Comparison of ENCODE assay signal across 9 mouse cellular contexts in the genomic region with DNA sequence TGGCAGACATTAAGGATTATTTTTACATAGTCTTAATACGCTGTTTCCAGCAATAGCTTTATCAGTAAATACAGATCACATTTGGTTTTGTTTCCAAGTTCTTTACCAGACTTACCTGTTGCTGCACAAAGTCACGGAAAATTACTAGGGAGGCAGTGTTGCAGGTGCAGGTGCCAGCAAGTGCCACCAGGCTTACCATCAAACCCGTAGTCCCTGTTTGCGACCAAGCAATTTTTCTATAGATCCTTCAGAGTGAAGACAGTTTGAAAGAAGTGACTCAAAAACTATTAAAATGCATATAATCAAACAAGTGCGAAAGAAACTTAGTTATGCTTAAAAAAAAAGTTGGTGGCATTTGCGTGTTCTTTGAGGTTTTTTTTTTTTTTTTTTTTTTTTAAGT. TPM values are rescaled to one million over a fixed set of nuclear protein-coding genes. Genes with fewer than 3 reads are reported as not detected.
A peak's percentile ranks its signal among the peaks of the same experiment; 100 is the strongest.
DNase-seq lines count a peak whose midpoint lies in the region; ATAC-seq and TF ChIP-seq lines count a peak whose summit lies in the region.
"Had no signal": no experiment of that assay in that cellular context is flagged by ENCODE, and none has a peak within 500 bp of the region (broad histone marks: within the 10 kb centered on the region; RNA-seq: fewer than 3 reads in every experiment).

No protein-coding gene starts in this region.

- H3K4me3 ChIP-seq in liver, adult 2 months (ENCODE audit: insufficient read depth, low read depth, low read length), result no peak overlapping the region
- H3K4me3 ChIP-seq in brown adipose tissue, adult 24 weeks (ENCODE audit: insufficient read depth, low read depth, low read length), result peak overlapping the region; percentile 81; the same call in 1 of the 2 replicates
- no peak overlapping the region for H3K4me3 ChIP-seq in intestine, embryonic 14.5 days (ENCODE audit: low read depth, low read length)
- H3K4me3 ChIP-seq in myocyte, result peak overlapping the region; percentile 25

- H3K4me1 ChIP-seq in liver, adult 2 months (ENCODE audit: control insufficient read depth, insufficient read depth, low read length), result peaks cover 8% of the 10 kb centered on the region
- H3K4me1 ChIP-seq in brown adipose tissue, adult 24 weeks (ENCODE audit: control insufficient read depth, insufficient read depth, insufficient read length, low read length), result peaks cover 9% of the 10 kb centered on the region; the same call in 1 of the 2 replicates
- no peaks in the 10 kb centered on the region for H3K4me1 ChIP-seq in intestine, embryonic 14.5 days (replicated peaks; ENCODE audit: control insufficient read depth, insufficient read depth, low read length)

- H3K9ac ChIP-seq in liver, adult 2 months (ENCODE audit: low read depth, low read length), result no peak overlapping the region
- no peak overlapping the region for H3K9ac ChIP-seq in intestine, embryonic 14.5 days (ENCODE audit: low read length)

- H3K27me3 ChIP-seq in liver, adult 2 months (ENCODE audit: control insufficient read depth, insufficient read depth, low read length), result no peaks in the 10 kb centered on the region
- H3K27me3 ChIP-seq in intestine, embryonic 14.5 days (replicated peaks; ENCODE audit: control insufficient read depth, insufficient read depth, low read length), result peaks cover 15% of the 10 kb centered on the region; the same call in 1 of the 2 replicates
- no peaks in the 10 kb centered on the region for H3K27me3 ChIP-seq in myocyte (ENCODE audit: control insufficient read depth, insufficient read depth, insufficient read length)

- H3K79me2 ChIP-seq in liver, adult 2 months (ENCODE audit: control insufficient read depth, insufficient read depth, low read length), result peaks cover 14% of the 10 kb centered on the region; the same call in 1 of the 2 replicates
- H3K79me2 ChIP-seq in myocyte (ENCODE audit: control insufficient read depth, insufficient read depth), result no peaks in the 10 kb centered on the region

- TF ChIP-seq CTCF in liver, adult 2 months (IDR thresholded peaks at IDR 0.05; ENCODE audit: low read depth, low read length), result peak; percentile 49

- no peak for ATAC-seq in intestine, embryonic 14.5 days (replicated peaks; ENCODE audit: low FRiP score, low TSS enrichment, low read depth)

- DNase-seq in liver, adult 2 months (ENCODE audit: extremely low read depth, low read depth, low spot score), result no peak
- DNase-seq in liver, result no peak
- DNase-seq in intestine, embryonic 14.5 days (ENCODE audit: low spot score), result no peak
- DNase-seq in B cell, adult 2 months, result no peak
- no peak for DNase-seq in ovary, adult 18-20 months (ENCODE audit: low spot score)

- peak overlapping the region; percentile 76 for H3K4me2 ChIP-seq in intestine, embryonic 14.5 days (ENCODE audit: low read length)
- peak overlapping the region; percentile 75 for H3K4me2 ChIP-seq in myocyte (ENCODE audit: low read depth)

- H3K9me3 ChIP-seq in intestine, embryonic 14.5 days (ENCODE audit: control insufficient read depth, low read length), result no peaks in the 10 kb centered on the region
- H3K9me3 ChIP-seq: hindbrain, embryonic 15.5 days; neural tube, embryonic 12.5 days had no signal

- 38% methylated on average over 6 of the region's 6 CpGs for WGBS in liver, adult 2 months
- WGBS in intestine, embryonic 14.5 days, result 56% methylated on average over 6 of the region's 6 CpGs

- TF ChIP-seq POLR2A in liver, adult 2 months (IDR thresholded peaks at IDR 0.05; ENCODE audit: extremely low read depth, insufficient read depth, low read length), result no peak
- TF ChIP-seq POLR2A in myocyte (IDR thresholded peaks at IDR 0.05; ENCODE audit: insufficient read length, low read depth), result no peak

- H3ac ChIP-seq in myocyte (ENCODE audit: control insufficient read depth, insufficient read length), result no peak overlapping the region

- no peak overlapping the region for H3K27ac ChIP-seq in liver, adult 2 months (replicated peaks; ENCODE audit: insufficient read depth, low read depth, low read length)
- H3K27ac ChIP-seq in brown adipose tissue, adult 24 weeks (replicated peaks; ENCODE audit: low read depth, low read length), result peak overlapping the region; percentile 71; the same call in 1 of the 2 replicates
- no peak overlapping the region for H3K27ac ChIP-seq in intestine, embryonic 14.5 days (ENCODE audit: low read depth)
- H3K27ac ChIP-seq: hindbrain, embryonic 15.5 days; neural tube, embryonic 12.5 days had no signal

- H3K36me3 ChIP-seq in liver, adult 2 months (ENCODE audit: control insufficient read depth, insufficient read depth, low read length), result no peaks in the 10 kb centered on the region
- no peaks in the 10 kb centered on the region for H3K36me3 ChIP-seq in intestine, embryonic 14.5 days (ENCODE audit: control insufficient read depth, insufficient read depth, low read length)
- H3K36me3 ChIP-seq in myocyte (ENCODE audit: control insufficient read depth, insufficient read depth), result no peaks in the 10 kb centered on the region
- H3K36me3 ChIP-seq: hindbrain, embryonic 15.5 days; neural tube, embryonic 12.5 days had no signal

TF ChIP-seq in myocyte, 11 proteins besides CTCF, POLR2A, EP300 and RAD21:
- no peak for TF ChIP-seq TCF12 (IDR thresholded peaks at IDR 0.05; ENCODE audit: insufficient read depth, poor library complexity, severe bottlenecking)
- TF ChIP-seq MYOG (IDR thresholded peaks at IDR 0.05; ENCODE audit: control insufficient read depth in 1 of 3, insufficient read depth in 1 of 3, insufficient read length in 2 of 3, low read depth in 2 of 3), result no peak
- no peak for TF ChIP-seq CEBPB (IDR thresholded peaks at IDR 0.05; ENCODE audit: insufficient read depth, poor library complexity, severe bottlenecking)
- TF ChIP-seq E2F4 (IDR thresholded peaks at IDR 0.05; ENCODE audit: insufficient read depth), result no peak
- TF ChIP-seq MYOD1 (IDR thresholded peaks at IDR 0.05; ENCODE audit: control insufficient read depth in 1 of 3, insufficient read length in 2 of 3, low read depth in 2 of 3), result no peak
- TF ChIP-seq TCF3 (IDR thresholded peaks at IDR 0.05; ENCODE audit: insufficient read length, low read depth), result no peak
- no peak for TF ChIP-seq POLR2AphosphoS2 (IDR thresholded peaks at IDR 0.05; ENCODE audit: insufficient read length, low read depth)

RNA-seq across cellular contexts. Expression of gene Sqor, which starts 0.5 kb away (rescaled TPM):
- 332 and 378 TPM in 2 replicates for total RNA-seq in liver, adult 2 months (2014; rRNA removed)
- polyA plus RNA-seq in liver, adult 2 months (2012; rRNA removed), result 162 and 165 TPM in 2 replicates
- 152 TPM in 2 replicates for polyA plus RNA-seq in brown adipose tissue, adult 24 weeks (2012; ENCODE audit: insufficient read depth, insufficient read length, missing spikeins)
- 13.9 and 17.7 TPM in 2 replicates for polyA plus RNA-seq in intestine, embryonic 14.5 days (2014; fragmentation: Nextera tagmentation; extraction: Ambion mirVana)
- polyA plus RNA-seq in myocyte (2012; fragmentation: generic; extraction: Trizol), result 6.9 TPM

RNA-seq across cellular contexts. Expression of gene Bloc1s6, which starts 26.2 kb away (rescaled TPM):
- total RNA-seq in liver, adult 2 months (2014; rRNA removed), result 7.7 and 8.5 TPM in 2 replicates
- polyA plus RNA-seq in liver, adult 2 months (2012; rRNA removed), result 11.1 and 17.2 TPM in 2 replicates
- polyA plus RNA-seq in brown adipose tissue, adult 24 weeks (2012; ENCODE audit: insufficient read depth, insufficient read length, missing spikeins), result 23.5 and 25.0 TPM in 2 replicates
- 49.6 and 53.9 TPM in 2 replicates for polyA plus RNA-seq in intestine, embryonic 14.5 days (2014; fragmentation: Nextera tagmentation; extraction: Ambion mirVana)
- 16.0 TPM for polyA plus RNA-seq in myocyte (2012; fragmentation: generic; extraction: Trizol)

Comparison
In these comparisons a context has a peak if more than half of its experiments do, and no peak if none do; other contexts are left out.
1. H3K4me3 ChIP-seq: peak in brown adipose tissue, adult 24 weeks (single experiment) and myocyte (single experiment); none in liver, adult 2 months (single experiment) and intestine, embryonic 14.5 days (single experiment).